Mouse (Mus musculus): ENCODE measurements at regions not wholly inside any gene's neighbourhood (a gene's known extent, or its start where the extent isn't known, plus 50 kb on each side); places are given as distances from the start of the nearest gene placed in this dataset.
"Not testable (repeated sequence)": the region's sequence is repeated elsewhere in the genome, so short reads cannot be mapped to it uniquely, and the experiment has no call there.

- DNase-seq (ENCODE audit: low spot score), result no peak
These were observed 639.7 kb downstream of the Cdh10 start for GRCm38 (mm10) chr15:19458485-19458884.

- DNase-seq (ENCODE audit: low spot score), result peak; percentile 12
These were observed 654.8 kb downstream of the Cdh10 start for GRCm38 (mm10) chr15:19473521-19473920.

GRCm38 (mm10) chr15:19493556-19493955 lies 674.8 kb downstream of the Cdh10 start:
- DNase-seq (ENCODE audit: low spot score), result not testable (repeated sequence)

GRCm38 (mm10) chr15:19519377-19519776 lies 700.6 kb downstream of the Cdh10 start:
- no peak for DNase-seq (ENCODE audit: low spot score)

GRCm38 (mm10) chr15:19540676-19541075 lies 721.9 kb downstream of the Cdh10 start:
- no peak for DNase-seq (ENCODE audit: low spot score)

DNA sequence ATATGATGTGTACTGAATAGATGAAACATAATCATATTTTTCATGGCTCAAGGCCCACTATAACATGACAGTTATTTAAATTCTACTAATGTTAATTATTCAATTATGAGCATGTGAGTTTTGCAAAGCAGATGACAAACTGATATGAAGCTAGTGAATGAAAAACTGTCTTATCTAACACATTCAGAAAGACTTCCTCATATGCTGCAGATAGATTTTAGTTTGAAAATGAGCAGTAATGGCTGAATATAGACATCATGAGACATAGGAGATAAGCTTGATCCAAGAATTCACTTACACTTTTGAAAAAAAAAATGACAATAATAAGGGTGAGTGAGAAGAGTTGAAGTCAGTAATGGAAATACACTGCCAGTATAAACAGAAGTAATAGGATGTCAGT lies 731.0 kb downstream of the Cdh10 start:
- DNase-seq (ENCODE audit: low spot score), result no peak

DNA sequence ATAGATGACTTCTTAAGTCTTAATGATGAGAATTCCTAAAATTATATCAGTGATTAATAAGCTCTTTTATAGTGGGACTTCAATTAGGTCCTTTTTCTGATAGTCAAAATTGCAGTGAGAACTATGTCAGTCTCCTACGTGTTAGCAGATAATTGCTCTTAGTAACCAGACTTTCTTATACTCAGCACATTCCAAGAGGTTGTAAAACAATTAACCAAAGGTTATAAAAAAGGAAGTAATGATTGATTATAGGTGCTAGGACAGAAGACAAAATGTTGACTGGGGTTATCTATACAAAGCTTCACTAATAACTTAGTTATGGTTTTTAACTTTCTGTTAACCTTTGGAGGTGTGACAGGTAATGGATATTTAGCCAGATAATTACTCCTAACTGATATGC lies 766.0 kb downstream of the Cdh10 start:
- DNase-seq (ENCODE audit: low spot score), result no peak

DNA sequence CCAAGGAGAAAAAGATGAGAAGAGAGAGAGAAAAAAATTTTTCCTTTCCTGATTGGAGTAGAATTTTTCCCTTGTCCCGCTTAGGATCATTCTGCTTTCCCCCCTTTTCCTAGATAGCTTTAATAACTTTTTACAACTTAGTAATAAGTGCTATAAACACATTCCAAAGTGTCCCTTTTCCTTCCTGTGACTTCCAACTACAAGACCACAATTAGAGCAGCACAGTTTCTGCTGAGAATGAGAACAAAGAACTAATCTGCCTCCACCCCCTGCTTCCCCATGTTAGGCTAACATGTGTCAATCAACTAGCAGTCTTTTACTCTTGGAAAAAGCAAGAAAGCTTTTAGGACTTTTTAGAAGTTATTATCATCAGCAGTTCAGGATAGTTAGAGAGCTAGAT lies 766.5 kb downstream of the Cdh10 start:
- no peak for DNase-seq (ENCODE audit: low spot score)

GRCm38 (mm10) chr15:19593746-19594145 lies 775.0 kb downstream of the Cdh10 start:
- peak; percentile 37 for DNase-seq (ENCODE audit: low spot score)

DNA sequence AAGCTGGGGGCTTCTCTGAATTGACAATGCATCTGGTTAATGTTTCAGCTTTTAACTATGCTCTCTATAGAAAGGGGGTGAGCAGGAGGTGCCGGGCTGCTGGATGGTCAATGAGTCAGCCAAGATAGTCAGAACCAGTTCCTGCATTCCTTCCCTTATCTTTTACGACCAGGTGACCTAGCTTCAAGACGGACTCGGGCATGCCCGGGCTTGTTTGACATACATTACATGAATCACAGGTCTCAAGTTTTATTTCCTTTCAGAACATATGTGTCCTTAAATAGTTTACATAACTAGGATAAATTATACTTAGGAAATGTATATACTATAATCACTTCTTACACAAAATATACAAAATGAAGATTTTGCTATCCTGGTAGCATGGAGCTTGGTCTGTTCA lies 803.6 kb downstream of the Cdh10 start:
- not testable (repeated sequence) for DNase-seq (ENCODE audit: low spot score)

DNA sequence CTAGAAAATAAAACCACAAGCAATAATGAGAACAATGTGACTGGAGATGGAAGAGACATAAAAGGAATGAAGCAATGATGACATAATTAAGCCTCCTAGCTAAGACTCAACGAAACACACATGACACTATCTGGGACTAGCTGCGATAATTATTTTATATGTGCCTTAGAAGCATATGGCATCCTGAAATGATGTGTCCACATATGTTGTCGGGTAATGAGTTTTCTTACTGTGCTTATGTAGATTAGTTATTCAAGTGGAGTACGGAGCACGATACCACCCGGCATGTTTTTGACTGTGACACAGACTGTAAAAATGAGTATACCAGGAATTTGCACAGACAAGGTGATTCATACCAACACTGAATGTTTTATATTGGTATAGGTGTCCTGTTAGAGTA lies 781.7 kb upstream of the Cdh12 start:
- DNase-seq (ENCODE audit: low spot score), result no peak

- DNase-seq (ENCODE audit: low spot score), result no peak
These were observed 773.5 kb upstream of the Cdh12 start for GRCm38 (mm10) chr15:19675545-19675944.

- DNase-seq (ENCODE audit: low spot score), result no peak
These were observed 761.8 kb upstream of the Cdh12 start for GRCm38 (mm10) chr15:19687239-19687638.

GRCm38 (mm10) chr15:19711764-19712163 lies 737.3 kb upstream of the Cdh12 start:
- no peak for DNase-seq (ENCODE audit: low spot score)

All from layer of hippocampus, adult 11-12 months (tissue).